Mouse (Mus musculus) small intestine, adult 2 months (tissue): ENCODE results near the gene Emp1. TPM values are rescaled to one million over a fixed set of nuclear protein-coding genes. Genes with fewer than 3 reads are reported as not detected.
A peak's percentile ranks its signal among the peaks of the same experiment; 100 is the strongest.

Experiments
- H3K27ac ChIP-seq: fragments of 200-500 bp; 2 replicates; pipeline ENCODE4 v1.5.1; 2012; ENCODE audit warnings: low read depth, low read length, control low read depth, inconsistent platforms; ENCODE audit not compliant: insufficient read depth
- H3K27me3 ChIP-seq: fragments of 200-500 bp; 2 replicates; pipeline ENCODE4 v1.6.1; 2012; ENCODE audit warnings: mild to moderate bottlenecking, moderate library complexity, low read length, inconsistent platforms; ENCODE audit not compliant: control insufficient read depth, insufficient read depth
- H3K36me3 ChIP-seq: fragments of 200-500 bp; 2 replicates; pipeline ENCODE4 v1.6.1; 2012; ENCODE audit warnings: mild to moderate bottlenecking, low read length, control low read depth, inconsistent platforms; ENCODE audit not compliant: control insufficient read depth, insufficient read depth
- H3K4me1 ChIP-seq: fragments of 200-500 bp; 2 replicates; pipeline ENCODE4 v1.6.1; 2012; ENCODE audit warnings: low read length, inconsistent platforms, mixed read lengths; ENCODE audit not compliant: control insufficient read depth, insufficient read depth, insufficient read length
- H3K4me3 ChIP-seq: fragments of 200-500 bp; 2 replicates; pipeline ENCODE4 v1.5.1; 2012; ENCODE audit warnings: low read depth, mild to moderate bottlenecking, control low read depth, inconsistent platforms, low read length, moderate library complexity
- CTCF ChIP-seq: fragments of 200-500 bp; IDR thresholded peaks from 2 replicates; pipeline ENCODE4 v1.5.1; 2012; ENCODE audit warnings: low read depth, mild to moderate bottlenecking, control low read depth, inconsistent platforms, low read length, moderate library complexity, mixed read lengths; ENCODE audit not compliant: insufficient replicate concordance, insufficient read length; ENCODE audit errors: extremely low read depth
- POLR2A ChIP-seq: fragments of 200-500 bp; IDR thresholded peaks from 2 replicates; pipeline ENCODE4 v1.6.1; 2012; ENCODE audit warnings: low read depth, mild to moderate bottlenecking, control low read depth, inconsistent platforms, low read length, moderate library complexity
- WGBS: fragments of 180-500 bp; shearing (Covaris S2); methylation state at CpG from one replicate; pipeline ENCODE4 v1.1.7; 2018; 5-methylcytosine and 5-hydroxymethylcytosine counted together
- polyA plus RNA-seq: library from polyadenylated mRNA; depleted of rRNA; stranded (reverse); fragments of >200 nt; gene quantifications from 2 replicates; pipeline ENCODE4 v1.2.3, GENCODE M21; 2012

Emp1 gene
- polyA plus RNA-seq, 1 experiment: 234 TPM

DNA sequence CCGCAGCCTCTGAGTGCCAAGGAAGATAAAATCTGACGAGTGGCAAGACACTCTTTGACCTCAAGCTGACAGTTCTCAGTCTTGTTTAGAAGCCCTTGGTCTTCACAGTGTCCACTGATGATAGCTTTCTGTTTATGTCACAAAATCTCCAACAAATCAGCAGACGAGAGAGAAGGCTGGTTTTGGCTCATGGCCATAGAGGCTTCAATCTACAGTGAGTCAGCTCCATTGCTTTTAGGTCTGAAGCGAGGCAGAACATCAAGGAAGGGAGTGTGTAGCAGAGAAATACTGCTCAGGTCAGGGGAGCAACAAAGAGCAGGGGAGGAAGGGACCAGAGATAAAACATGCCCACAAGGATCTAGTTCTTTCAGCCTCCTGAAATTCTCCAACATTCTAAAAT is 45.0 kb downstream of the Emp1 start:
- H3K27ac ChIP-seq: no peak overlapping the region
- WGBS: 23% methylated on average over 4 of the region's 4 CpGs
- no peaks in the 10 kb centered on the region for H3K27me3 ChIP-seq
- TF ChIP-seq POLR2A (no peak), CTCF (no peak)
- H3K4me3 ChIP-seq: no peak overlapping the region
- no peaks in the 10 kb centered on the region for H3K36me3 ChIP-seq
- H3K4me1 ChIP-seq: no peaks in the 10 kb centered on the region

DNA sequence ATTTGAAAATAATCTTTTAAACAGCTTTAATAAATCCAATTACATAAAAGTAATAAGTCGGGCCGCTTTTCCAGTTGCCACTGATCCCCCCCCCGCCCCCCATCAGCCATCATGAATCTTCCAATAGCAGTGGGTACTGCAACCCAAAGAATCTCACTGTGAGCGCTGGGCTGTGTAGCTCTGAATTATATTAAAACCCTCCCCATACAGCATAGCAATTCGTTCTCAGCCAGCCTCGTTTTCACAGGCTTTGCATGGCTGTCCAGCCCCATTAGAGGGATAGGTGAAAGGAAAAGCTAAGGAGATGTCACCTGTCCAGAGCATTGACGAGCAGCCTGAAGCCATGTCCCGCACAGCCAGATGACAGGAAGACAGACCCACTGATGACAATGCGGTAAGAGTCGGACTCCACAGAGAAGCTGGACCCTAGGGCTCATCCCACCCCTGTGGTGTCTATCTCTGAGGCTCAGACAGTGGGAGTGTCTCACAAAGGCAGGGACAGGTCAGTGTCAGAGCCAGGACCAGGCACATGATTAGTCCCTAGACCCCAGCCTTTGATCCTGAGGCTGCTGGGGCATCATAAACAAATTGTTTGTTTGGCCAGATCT is 49.5 kb downstream of the Emp1 start:
- WGBS: 89% methylated on average over 10 of the region's 10 CpGs
- H3K36me3 ChIP-seq: no peaks in the 10 kb centered on the region
- no peaks in the 10 kb centered on the region for H3K27me3 ChIP-seq
- H3K4me1 ChIP-seq: no peaks in the 10 kb centered on the region
- H3K4me3 ChIP-seq: no peak overlapping the region
- TF ChIP-seq POLR2A: no peak
- no peak for TF ChIP-seq CTCF
- H3K27ac ChIP-seq: no peak overlapping the region

DNA sequence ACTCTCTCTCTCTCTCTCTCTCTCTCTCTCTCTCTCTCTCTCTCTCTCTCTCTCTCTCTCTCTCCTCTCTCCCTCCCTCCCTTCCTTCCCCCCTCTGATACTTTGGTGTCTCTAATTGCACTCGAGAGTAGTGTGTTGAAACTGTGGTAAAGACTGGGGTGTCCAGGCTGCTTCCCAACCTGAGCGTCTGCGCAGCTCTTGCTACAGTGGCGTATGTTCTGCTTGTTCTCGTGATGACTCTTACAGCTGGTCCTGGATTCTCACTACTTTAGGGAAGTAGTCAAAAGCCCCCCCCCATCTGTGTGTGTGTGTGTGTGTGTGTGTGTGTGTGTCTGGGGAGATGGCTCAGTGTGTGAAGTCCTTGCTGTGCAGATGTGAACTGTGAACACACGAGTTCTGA is 50.3 kb downstream of the Emp1 start:
- no peaks in the 10 kb centered on the region for H3K4me1 ChIP-seq
- 68% methylated on average over 6 of the region's 6 CpGs for WGBS
- TF ChIP-seq POLR2A: no peak
- TF ChIP-seq CTCF: no peak
- no peaks in the 10 kb centered on the region for H3K36me3 ChIP-seq
- no peaks in the 10 kb centered on the region for H3K27me3 ChIP-seq
- no peak overlapping the region for H3K27ac ChIP-seq
- no peak overlapping the region for H3K4me3 ChIP-seq

DNA sequence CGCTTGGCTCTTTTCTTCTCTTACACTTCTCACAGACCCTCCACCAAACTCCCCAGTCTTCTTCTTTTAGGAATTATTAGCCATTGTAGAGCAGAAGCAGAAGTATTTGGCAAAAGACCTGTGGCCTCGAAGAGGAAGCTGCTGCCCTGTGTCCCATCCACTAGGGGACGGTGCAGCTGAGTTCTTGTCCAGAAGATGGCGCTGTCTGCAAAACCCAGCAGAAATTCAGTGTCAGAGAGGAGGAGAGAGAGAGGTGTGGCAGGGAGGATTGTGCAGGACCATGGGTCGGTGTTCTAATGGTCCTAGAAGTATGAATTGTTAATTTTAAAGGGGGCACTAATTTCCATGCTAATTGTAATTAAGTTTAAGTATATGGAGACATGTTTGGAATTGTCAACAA is 55.1 kb downstream of the Emp1 start:
- Histone ChIP-seq H3K36me3 (no peaks in the 10 kb centered on the region), H3K27ac (no peak overlapping the region), H3K27me3 (no peaks in the 10 kb centered on the region), H3K4me1 (no peaks in the 10 kb centered on the region), H3K4me3 (no peak overlapping the region)
- 24% methylated on average over 5 of the region's 5 CpGs for WGBS
- TF ChIP-seq POLR2A (no peak), CTCF (peak; percentile 65; the same call in 1 of the 2 replicates)

DNA sequence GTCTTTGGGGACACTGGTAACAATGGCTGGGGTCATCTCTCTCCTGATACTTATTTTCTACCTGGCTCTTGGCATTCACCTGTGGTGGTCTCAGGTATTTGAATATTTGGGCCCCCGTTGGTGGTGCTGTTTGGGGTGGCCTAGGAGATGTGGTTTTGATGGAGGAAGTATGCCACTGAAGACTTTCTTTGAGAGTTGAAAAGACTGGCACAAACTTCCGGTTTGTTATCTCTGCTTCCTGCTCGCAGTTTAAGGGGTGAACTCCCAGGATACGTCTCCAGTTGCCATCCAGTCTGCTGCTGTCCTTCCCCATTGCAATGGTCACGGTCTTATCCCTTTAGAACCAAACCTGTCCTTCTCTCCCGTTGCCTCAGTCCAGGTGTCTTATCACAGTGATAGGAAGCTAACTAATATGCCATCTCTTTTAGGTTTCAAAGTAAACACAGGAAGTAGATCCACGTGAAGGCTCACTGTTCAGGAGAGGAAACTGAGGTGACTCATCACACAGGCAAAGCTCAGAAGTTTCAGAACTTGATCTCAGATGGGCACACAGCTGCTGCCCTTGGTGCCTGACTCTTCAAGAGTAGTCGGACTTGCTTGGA is 56.0 kb downstream of the Emp1 start:
- Histone ChIP-seq H3K36me3 (no peaks in the 10 kb centered on the region), H3K4me1 (no peaks in the 10 kb centered on the region), H3K27ac (no peak overlapping the region), H3K4me3 (no peak overlapping the region), H3K27me3 (no peaks in the 10 kb centered on the region)
- TF ChIP-seq CTCF (no peak), POLR2A (no peak)
- WGBS: 41% methylated on average over 8 of the region's 8 CpGs

DNA sequence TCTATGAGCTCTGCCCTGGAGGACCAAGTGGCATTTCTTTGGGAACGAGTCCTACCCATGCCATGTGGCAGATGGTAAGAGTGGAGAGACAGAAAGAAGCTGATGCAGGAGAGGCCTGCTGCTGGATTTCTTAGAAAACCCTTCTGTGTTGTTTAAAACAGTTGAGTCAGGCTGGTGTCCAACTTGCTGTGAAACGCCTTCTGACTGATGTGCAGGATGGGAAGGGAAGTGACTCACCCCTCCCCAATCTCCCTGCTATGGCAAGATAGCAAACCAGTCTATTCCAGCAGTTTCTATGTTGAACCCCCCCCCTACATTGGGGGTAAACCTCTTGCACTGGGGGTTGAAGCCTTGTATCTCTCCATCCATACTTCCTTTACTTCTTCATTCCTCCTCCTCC is 65.9 kb downstream of the Emp1 start:
- no peaks in the 10 kb centered on the region for H3K27me3 ChIP-seq
- no peaks in the 10 kb centered on the region for H3K4me1 ChIP-seq
- H3K36me3 ChIP-seq: no peaks in the 10 kb centered on the region
- 53% methylated on average over 2 of the region's 2 CpGs for WGBS
- no peak overlapping the region for H3K4me3 ChIP-seq
- H3K27ac ChIP-seq: no peak overlapping the region
- TF ChIP-seq POLR2A (no peak), CTCF (no peak)

DNA sequence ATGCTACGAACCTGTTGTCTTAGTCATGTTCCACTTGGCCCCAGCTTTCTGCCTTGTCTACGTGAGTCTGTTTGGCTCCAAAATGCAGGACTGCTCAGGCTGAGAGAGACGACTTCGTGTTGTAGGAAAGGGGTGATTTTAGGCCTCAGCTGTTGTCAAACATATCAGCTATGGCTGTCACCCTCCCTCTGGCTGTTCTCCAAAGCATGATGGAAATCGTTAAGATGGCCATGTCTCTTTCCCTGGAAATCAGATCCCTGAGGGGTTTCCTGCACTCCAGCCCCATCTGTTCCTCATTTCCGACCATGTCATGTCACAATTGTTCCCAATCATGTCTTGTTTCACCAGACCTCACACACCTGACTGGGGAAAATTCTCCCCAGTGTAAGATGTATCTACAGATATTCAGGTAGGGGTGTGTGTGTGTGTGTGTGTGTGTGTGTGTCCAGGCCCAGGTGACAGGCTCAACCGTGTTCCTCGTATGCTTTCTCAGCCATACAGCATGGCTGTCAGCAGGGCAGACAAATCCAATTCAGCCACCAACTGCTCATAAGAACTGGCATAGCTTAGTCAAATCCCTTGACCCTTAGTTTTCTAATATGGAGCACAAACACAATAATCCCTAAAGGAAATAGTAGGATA is 67.0 kb downstream of the Emp1 start:
- H3K4me1 ChIP-seq: no peaks in the 10 kb centered on the region
- no peak overlapping the region for H3K4me3 ChIP-seq
- 65% methylated on average over 8 of the region's 8 CpGs for WGBS
- no peak overlapping the region for H3K27ac ChIP-seq
- TF ChIP-seq POLR2A: no peak
- TF ChIP-seq CTCF: no peak
- no peaks in the 10 kb centered on the region; the same call in 1 of the 2 replicates for H3K27me3 ChIP-seq
- no peaks in the 10 kb centered on the region for H3K36me3 ChIP-seq
